Mouse (Mus musculus): ENCODE data around the gene Hibch. TPM values are rescaled to one million over a fixed set of nuclear protein-coding genes. Genes with fewer than 3 reads are reported as not detected.
A peak's percentile ranks its signal among the peaks of the same experiment; 100 is the strongest.
"Not testable (repeated sequence)": the region's sequence is repeated elsewhere in the genome, so short reads cannot be mapped to it uniquely, and the experiment has no call there.

The Hibch gene
- total RNA-seq, 2 experiments from 2014 or later, result 14.1 to 16.5 TPM

GRCm38 (mm10) chr1:52866007-52866406 is 21.3 kb downstream of the Hibch start:
- DNase-seq (ENCODE audit: low spot score in 2 of 2), result no peak

- no peak for DNase-seq (ENCODE audit: low spot score in 2 of 2)
Observed at GRCm38 (mm10) chr1:52867876-52868275, 23.1 kb downstream of the Hibch start.

- DNase-seq (ENCODE audit: low spot score in 2 of 2), result no peak
Observed at GRCm38 (mm10) chr1:52884208-52884607, 39.5 kb downstream of the Hibch start.

GRCm38 (mm10) chr1:52909783-52910182 is 65.1 kb downstream of the Hibch start:
- DNase-seq (ENCODE audit: low spot score in 2 of 2), result no peak

- DNase-seq (ENCODE audit: low spot score in 2 of 2), result no peak
Observed at GRCm38 (mm10) chr1:52916655-52917054, 71.9 kb downstream of the Hibch start.

GRCm38 (mm10) chr1:52918897-52919296 is 74.2 kb downstream of the Hibch start:
- DNase-seq (ENCODE audit: low spot score in 2 of 2), result not testable (repeated sequence)

- not testable (repeated sequence) for DNase-seq (ENCODE audit: low spot score in 2 of 2)
Observed at GRCm38 (mm10) chr1:52924482-52924881, 79.8 kb downstream of the Hibch start.

- no peak for DNase-seq (ENCODE audit: low spot score in 2 of 2)
Observed at GRCm38 (mm10) chr1:52934494-52934893, 89.8 kb downstream of the Hibch start.

GRCm38 (mm10) chr1:52939021-52939420 is 94.3 kb downstream of the Hibch start:
- DNase-seq (ENCODE audit: low spot score in 2 of 2), result no peak

GRCm38 (mm10) chr1:52947895-52948294 is 103.2 kb downstream of the Hibch start:
- no peak for DNase-seq (ENCODE audit: low spot score in 2 of 2)

GRCm38 (mm10) chr1:52951146-52951868 is 106.6 kb downstream of the Hibch start:
- DNase-seq (ENCODE audit: low spot score in 2 of 2), result peak in 1 of 2 experiments; percentile 19

- peak; percentile 24 to 49 for DNase-seq (ENCODE audit: low spot score in 2 of 2)
Observed at GRCm38 (mm10) chr1:52952143-52952542, 107.4 kb downstream of the Hibch start.

- no peak for DNase-seq (ENCODE audit: low spot score in 2 of 2)
Observed at GRCm38 (mm10) chr1:52952551-52953397, 108.0 kb downstream of the Hibch start.

- no peak for DNase-seq (ENCODE audit: low spot score in 2 of 2)
Observed at GRCm38 (mm10) chr1:52953548-52953947, 108.8 kb downstream of the Hibch start.

- no peak for DNase-seq (ENCODE audit: low spot score in 2 of 2)
Observed at GRCm38 (mm10) chr1:52954456-52954855, 109.7 kb downstream of the Hibch start.

GRCm38 (mm10) chr1:52955102-52955501 is 110.4 kb downstream of the Hibch start:
- peak in 1 of 2 experiments; percentile 52 for DNase-seq (ENCODE audit: low spot score in 2 of 2)

GRCm38 (mm10) chr1:52956746-52957145 is 112.0 kb downstream of the Hibch start:
- DNase-seq (ENCODE audit: low spot score in 2 of 2), result no peak

- DNase-seq (ENCODE audit: low spot score in 2 of 2), result no peak
Observed at GRCm38 (mm10) chr1:52960191-52960590, 115.5 kb downstream of the Hibch start.

GRCm38 (mm10) chr1:52963097-52963496 is 118.4 kb downstream of the Hibch start:
- no peak for DNase-seq (ENCODE audit: low spot score in 2 of 2)

GRCm38 (mm10) chr1:52964581-52964980 is 119.9 kb downstream of the Hibch start:
- DNase-seq (ENCODE audit: low spot score in 2 of 2), result no peak

Measured in layer of hippocampus, postnatal 14 days (tissue).